Mouse (Mus musculus): ENCODE measurements around the gene Phf19. TPM values are rescaled to one million over a fixed set of nuclear protein-coding genes. Genes with fewer than 3 reads are reported as not detected.

Gene Phf19
- total and polyA plus RNA-seq, 3 experiments: 16.8 to 25.4 (median 20.5) TPM

- peaks cover 4 to 34% of the 10 kb centered on the region in 2 experiments for H3K4me1 ChIP-seq (ENCODE audit: control insufficient read depth in 1 of 2, insufficient read depth in 2 of 2)
- peak; percentile 99 for DNase-seq (ENCODE audit: extremely low read depth)
- no peaks in the 10 kb centered on the region for H3K9me3 ChIP-seq (replicated peaks; ENCODE audit: low read length)
- H3K27ac ChIP-seq (ENCODE audit: insufficient read depth, low read depth): peak overlapping the region; percentile 74
- peaks cover 14 to 29% of the 10 kb centered on the region in 2 experiments for H3K36me3 ChIP-seq (replicated peaks in 1 of 2; ENCODE audit: control insufficient read depth in 1 of 2, insufficient read depth in 1 of 2, low read length in 1 of 2)
- H3K4me3 ChIP-seq (replicated peaks in 1 of 3; ENCODE audit: low read depth in 2 of 3, low read length in 2 of 3, poor library complexity in 1 of 3): peak overlapping the region; percentile 81 to 99 (median 93)
- peak overlapping the region; percentile 66; the same call in 1 of the 2 replicates for H3K4me2 ChIP-seq (ENCODE audit: insufficient read depth, low read depth, poor library complexity, severe bottlenecking)
- in situ Hi-C loops (cut with MboI; ENCODE audit: low pct_ligation_motif_present, low pct_unique_long_range_greater_than_20kb, low sequenced_read_pairs) (no loop called here), dilution Hi-C loops (cut with MboI; ENCODE audit: extremely low pct_ligation_motif_present, extremely low pct_unique_long_range_greater_than_20kb, low sequenced_read_pairs) (no loop called here)
- no peaks in the 10 kb centered on the region for H3K27me3 ChIP-seq (replicated peaks)
- H3K9ac ChIP-seq (ENCODE audit: insufficient read depth, low read depth): peak overlapping the region; percentile 95
- H3K79me2 ChIP-seq (replicated peaks; ENCODE audit: control insufficient read depth, extremely low read depth, insufficient read depth, poor library complexity, severe bottlenecking): peaks cover 38% of the 10 kb centered on the region
- TF ChIP-seq PAX5 (IDR thresholded peaks at IDR 0.05; ENCODE audit: low read length) (no peak), ZKSCAN1 (IDR thresholded peaks at IDR 0.05; ENCODE audit: borderline replicate concordance, low read depth, low read length) (no peak), CTCF (conservative IDR thresholded peaks at IDR 0.05 in 1 of 2, IDR thresholded peaks at IDR 0.05 in 1 of 2; ENCODE audit: low read depth in 2 of 2, low read length in 2 of 2) (no peak), MEF2A (IDR thresholded peaks at IDR 0.05; ENCODE audit: borderline replicate concordance, low read depth, low read length) (0 out of 2 replicates have a peak, but pooled peaks have one; percentile 40), USF1 (IDR thresholded peaks at IDR 0.05; ENCODE audit: low read depth, low read length) (no peak), POLR2A (IDR thresholded peaks at IDR 0.05; ENCODE audit: low read depth, low read length) (peak; percentile 98), EP300 (IDR thresholded peaks at IDR 0.05; ENCODE audit: low read length) (no peak), ZMIZ1 (IDR thresholded peaks at IDR 0.05; ENCODE audit: low read depth, low read length) (peak; percentile 94), KAT2A (IDR thresholded peaks at IDR 0.05; ENCODE audit: insufficient replicate concordance, low read length) (peak; percentile 76; the same call in 1 of the 2 replicates), ETS1 (conservative IDR thresholded peaks at IDR 0.05; ENCODE audit: low read depth, low read length) (peak; percentile 35; the same call in 1 of the 2 replicates), RCOR1 (conservative IDR thresholded peaks at IDR 0.05; ENCODE audit: low read depth, low read length) (0 out of 2 replicates have a peak, but pooled peaks have one; percentile 53), NELFE (IDR thresholded peaks at IDR 0.05; ENCODE audit: low read depth, low read length) (peak; percentile 98), MXI1 (IDR thresholded peaks at IDR 0.05; ENCODE audit: low read depth, low read length) (peak; percentile 97), CHD2 (IDR thresholded peaks at IDR 0.05; ENCODE audit: low read length) (peak; percentile 100), MAZ (IDR thresholded peaks at IDR 0.05; ENCODE audit: low read depth, low read length) (peak; percentile 66; the same call in 1 of the 2 replicates), POLR2AphosphoS2 (IDR thresholded peaks at IDR 0.05; ENCODE audit: low read depth, low read length) (peak; percentile 97), TBP (conservative IDR thresholded peaks at IDR 0.05; ENCODE audit: low read depth, low read length) (peak; percentile 76), ZNF384 (IDR thresholded peaks at IDR 0.05; ENCODE audit: low read depth, low read length) (no peak), SIN3A (IDR thresholded peaks at IDR 0.05; ENCODE audit: low read length) (peak; percentile 87), ZC3H11A (IDR thresholded peaks at IDR 0.05; ENCODE audit: low read depth, low read length) (no peak), MAX (IDR thresholded peaks at IDR 0.05; ENCODE audit: low read length) (peak; percentile 93), JUN (IDR thresholded peaks at IDR 0.05; ENCODE audit: insufficient read depth, low read depth, low read length) (0 out of 2 replicates have a peak, but pooled peaks have one; percentile 12), MAFK (IDR thresholded peaks at IDR 0.05; ENCODE audit: insufficient replicate concordance, low read length) (no peak), NRF1 (IDR thresholded peaks at IDR 0.05; ENCODE audit: low read depth, low read length) (peak; percentile 83), RAD21 (IDR thresholded peaks at IDR 0.05; ENCODE audit: low read depth, low read length) (no peak), MYC (IDR thresholded peaks at IDR 0.05; ENCODE audit: low read depth, low read length) (peak; percentile 93; the same call in 1 of the 2 replicates), GABPA (IDR thresholded peaks at IDR 0.05; ENCODE audit: insufficient replicate concordance, low read depth, low read length) (no peak), IRF4 (IDR thresholded peaks at IDR 0.05; ENCODE audit: low read depth, low read length) (peak; percentile 56; the same call in 1 of the 2 replicates), TCF12 (IDR thresholded peaks at IDR 0.05; ENCODE audit: low read depth, low read length) (peak; percentile 90), JUND (conservative IDR thresholded peaks at IDR 0.05; ENCODE audit: low read depth, low read length) (peak; percentile 57; the same call in 1 of the 2 replicates), USF2 (conservative IDR thresholded peaks at IDR 0.05; ENCODE audit: low read depth, low read length) (no peak), CHD1 (IDR thresholded peaks at IDR 0.05; ENCODE audit: low read depth, low read length) (no peak), HCFC1 (IDR thresholded peaks at IDR 0.05; ENCODE audit: low read depth, low read length) (peak; percentile 77), BHLHE40 (IDR thresholded peaks at IDR 0.05; ENCODE audit: low read depth, low read length) (peak; percentile 88), E2F4 (IDR thresholded peaks at IDR 0.05; ENCODE audit: insufficient replicate concordance, low read depth, low read length) (no peak), SMC3 (IDR thresholded peaks at IDR 0.05; ENCODE audit: low read depth, low read length) (no peak), ELF1 (IDR thresholded peaks at IDR 0.05; ENCODE audit: low read depth, low read length) (peak; percentile 77; the same call in 1 of the 2 replicates)
These were observed 43.0 kb downstream of the Phf19 start for GRCm38 (mm10) chr2:34870520-34871474.
